Mouse (Mus musculus) G1E (cell line): Measurements from ENCODE around the gene Pcnx.

ENCODE experiments used
- CTCF ChIP-seq: IDR thresholded peaks from 2 replicates; pipeline ENCODE4 v1.5.1; 2012; ENCODE audit warnings: low read depth, low read length, inconsistent platforms, mixed read lengths
- GATA1 ChIP-seq: IDR thresholded peaks from 2 replicates; pipeline ENCODE4 v1.6.1; 2012; ENCODE audit warnings: borderline replicate concordance, low read length, inconsistent platforms, mixed read lengths
- GATA2 ChIP-seq: IDR thresholded peaks from 2 replicates; pipeline ENCODE4 v1.6.1; 2012; ENCODE audit warnings: low read depth, low read length, inconsistent platforms, borderline replicate concordance

GRCm38 (mm10) chr12:81863949-81864348 lies 4.1 kb downstream of the Pcnx start:
- TF ChIP-seq CTCF (no peak), GATA1 (no peak), GATA2 (no peak)
